ENCODE assay signal across 1 mouse cellular context in the genomic region with DNA sequence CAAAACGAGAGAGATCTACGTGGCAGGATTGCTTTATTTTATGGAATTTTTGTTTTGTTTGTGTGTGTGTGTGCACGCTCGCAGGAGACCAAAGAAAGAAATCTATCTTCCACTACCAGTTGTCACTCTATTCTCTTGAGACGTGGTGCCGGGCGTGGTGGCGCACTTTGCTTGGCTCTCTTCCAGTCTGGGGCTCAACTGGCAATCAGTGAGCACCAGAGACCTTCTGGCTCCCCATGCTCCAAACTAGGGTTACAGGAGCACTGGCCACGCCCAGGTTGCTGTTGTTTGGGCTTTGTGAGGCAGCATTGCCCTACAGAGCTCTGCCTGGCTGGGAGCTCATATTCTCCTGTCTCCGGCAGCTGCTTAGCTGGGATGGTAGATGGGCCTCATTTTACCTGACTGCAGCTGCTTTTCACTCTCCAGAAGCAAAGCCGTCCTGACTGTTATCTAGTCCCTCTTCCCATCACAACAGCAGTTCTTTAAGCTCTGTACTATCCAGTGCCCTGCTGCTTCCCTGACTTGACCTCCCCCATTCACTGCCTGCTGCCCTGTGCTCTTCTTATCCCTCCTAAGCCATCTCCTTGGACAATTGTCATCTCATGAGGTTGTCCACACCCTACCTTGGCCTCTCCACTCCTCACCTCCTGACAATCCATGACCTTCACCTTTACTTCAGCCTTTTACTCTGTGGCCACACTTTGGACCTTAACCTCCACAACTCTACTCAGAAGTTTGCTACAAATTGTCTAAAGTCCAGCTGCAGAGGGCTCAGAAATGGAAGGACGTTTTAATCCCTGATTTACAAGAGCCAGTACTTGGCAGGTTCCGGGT.
A peak's percentile ranks its signal among the peaks of the same experiment; 100 is the strongest.
TF ChIP-seq lines count a peak whose summit lies in the region.

No protein-coding gene starts in this region.

TF ChIP-seq in MEL, 35 proteins besides CTCF, POLR2A, EP300 and RAD21 (continued from another document):
- TF ChIP-seq GABPA (IDR thresholded peaks at IDR 0.05; ENCODE audit: low read depth, low read length) = no peak
- TF ChIP-seq SIN3A (IDR thresholded peaks at IDR 0.05; ENCODE audit: low read length) = peak; percentile 77
- peak; percentile 63; the same call in 1 of the 2 replicates for TF ChIP-seq MXI1 (IDR thresholded peaks at IDR 0.05; ENCODE audit: low read depth, low read length)
- peak; percentile 62; the same call in 1 of the 2 replicates for TF ChIP-seq RCOR1 (IDR thresholded peaks at IDR 0.05; ENCODE audit: low read depth, low read length)
- TF ChIP-seq MEF2A (IDR thresholded peaks at IDR 0.05; ENCODE audit: extremely low read depth, insufficient replicate concordance, low read depth, low read length, poor library complexity, severe bottlenecking) = no peak
